Mouse (Mus musculus) ovary, postnatal 10 days (tissue): ENCODE results near the gene Sdr42e1.

Source experiments
- DNase-seq: peaks from one replicate; pipeline ENCODE4 v3.0.0; 2022; ENCODE audit warnings: low spot score

The Sdr42e1 gene

DNA sequence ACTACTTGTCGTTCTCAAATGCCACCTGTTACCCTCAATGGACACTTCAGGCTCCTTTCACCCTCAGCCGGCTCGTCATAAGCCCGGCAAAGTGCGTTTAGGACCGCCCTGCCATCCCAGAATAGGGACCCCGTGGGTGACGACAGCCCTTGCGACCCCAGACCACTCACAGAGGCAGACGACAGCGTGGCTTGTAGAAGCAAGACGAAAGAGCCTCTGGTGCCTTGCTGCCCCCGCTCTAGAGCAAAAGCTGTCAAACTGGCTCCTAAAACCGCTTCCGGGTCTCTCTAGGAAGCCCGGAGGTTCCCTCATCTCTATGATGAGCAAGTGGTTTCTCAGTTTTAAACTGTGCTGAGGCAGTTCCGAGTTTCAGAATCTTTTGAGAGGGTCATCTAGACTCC, at the start of gene Sdr42e1:
TSS of gene Sdr42e1 (minus strand) at position 260 of the 401 bp plus-strand sequence.
- peak; percentile 4 for DNase-seq

DNA sequence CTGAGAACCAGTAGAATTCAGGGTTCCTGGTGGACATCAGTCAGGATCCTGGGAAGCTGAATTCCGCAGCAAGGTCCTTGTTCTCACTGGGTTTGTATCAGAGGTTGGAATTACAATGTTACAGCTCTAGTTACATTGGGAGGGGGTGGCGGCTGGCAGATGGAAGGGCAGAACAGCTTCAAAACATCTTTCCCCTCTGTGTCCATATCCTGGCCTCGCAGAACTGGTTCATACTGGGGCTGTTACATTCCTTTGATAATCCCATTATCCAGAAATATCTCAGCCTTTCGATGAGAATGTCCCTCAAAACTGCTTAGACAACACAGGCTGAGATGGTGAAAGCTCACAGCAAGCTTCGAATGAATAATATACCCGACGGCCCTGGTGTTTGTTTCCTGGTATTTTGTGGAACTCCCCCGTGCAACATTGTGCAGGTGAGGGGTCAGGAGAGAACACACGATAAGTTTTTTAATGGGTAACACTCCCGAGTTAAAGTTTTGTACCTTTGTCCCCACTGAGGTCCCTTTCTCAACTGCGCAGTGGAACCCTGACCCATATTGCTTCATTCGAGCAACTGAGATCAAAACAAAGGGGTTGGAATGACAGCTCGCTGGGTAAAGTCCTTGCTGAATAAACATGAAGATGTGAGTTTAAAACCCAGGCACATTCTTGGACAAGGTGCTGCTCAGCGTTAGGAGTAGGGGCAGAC, 44.8 kb upstream of the Sdr42e1 start:
- DNase-seq = no peak

DNA sequence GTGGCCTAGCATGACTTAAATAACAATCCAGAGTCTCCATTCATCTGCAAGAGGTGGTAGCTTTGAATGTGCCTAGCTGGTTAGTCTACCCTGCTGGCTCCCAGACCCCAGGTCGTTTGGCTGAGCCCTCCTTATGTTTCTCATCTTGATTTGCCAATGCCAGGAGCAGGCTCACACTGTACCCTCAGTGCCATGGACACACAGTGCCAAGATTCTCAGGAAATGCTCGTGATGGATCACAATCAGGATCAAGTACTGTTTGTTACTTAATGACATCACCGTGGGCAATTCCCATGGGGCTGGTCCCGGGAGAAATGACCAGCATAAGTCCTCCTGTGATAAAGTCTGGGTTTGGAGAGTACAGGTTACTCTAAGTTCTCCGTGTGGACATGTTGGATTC, 42.4 kb upstream of the Sdr42e1 start:
- no peak for DNase-seq

DNA sequence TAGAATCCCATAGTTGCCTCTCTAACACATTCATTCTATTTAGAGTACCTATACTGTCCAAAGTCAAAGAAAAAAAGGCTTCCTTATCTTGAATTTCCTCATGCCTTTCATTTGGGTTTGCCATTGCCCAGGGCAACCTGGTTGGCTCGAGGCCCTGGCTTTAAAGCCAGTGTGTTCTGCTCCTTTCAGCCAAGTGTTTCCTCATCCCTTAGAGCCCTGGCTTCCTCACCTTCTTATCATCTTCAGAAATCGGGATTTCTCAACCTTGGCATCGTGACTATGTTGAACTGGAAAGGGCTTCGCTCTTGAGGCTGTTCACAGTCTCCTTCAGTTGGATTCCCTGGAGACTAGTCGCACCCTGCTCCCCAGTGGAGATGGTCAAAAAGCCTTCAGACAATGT, 41.1 kb upstream of the Sdr42e1 start:
- no peak for DNase-seq

DNA sequence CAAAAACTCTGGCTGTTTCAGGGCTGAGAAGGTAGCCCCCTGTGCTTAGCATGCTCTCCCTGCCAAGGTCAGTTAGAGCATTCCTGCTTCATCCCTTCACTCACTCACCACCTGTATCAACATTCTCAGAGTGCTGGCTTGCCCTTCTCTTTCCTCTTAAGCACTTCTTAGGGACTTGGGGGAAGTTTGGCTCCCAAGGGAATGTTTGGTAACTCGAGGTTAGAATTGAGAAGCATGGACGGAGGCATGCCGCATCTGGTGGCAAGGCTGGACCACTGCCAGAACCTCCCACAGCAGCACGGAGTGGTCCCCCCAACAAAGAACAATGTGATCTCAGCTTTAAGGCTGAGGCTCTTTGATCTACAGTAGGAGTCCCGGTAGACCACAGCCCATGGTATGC, 38.7 kb upstream of the Sdr42e1 start:
- DNase-seq = no peak

DNA sequence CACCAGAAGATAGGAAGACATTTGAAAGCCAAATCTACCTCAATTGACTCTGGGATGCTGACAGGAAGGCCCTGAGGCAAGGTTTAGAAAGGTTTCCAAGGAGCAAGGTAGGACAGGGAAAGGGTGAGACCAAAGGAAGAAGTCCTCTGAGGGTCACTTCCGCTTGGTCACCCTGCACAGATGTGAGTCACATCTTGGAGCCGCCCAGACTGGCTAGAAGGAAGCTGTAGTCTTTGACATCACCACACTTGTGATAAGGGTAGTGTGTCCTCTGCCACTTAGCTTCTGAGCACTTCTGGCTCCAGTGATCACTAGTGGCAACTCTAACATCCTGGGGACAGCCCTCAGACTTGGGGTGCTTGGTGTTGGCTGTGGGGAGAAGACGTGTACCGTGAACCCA, 32.7 kb upstream of the Sdr42e1 start:
- no peak for DNase-seq

DNA sequence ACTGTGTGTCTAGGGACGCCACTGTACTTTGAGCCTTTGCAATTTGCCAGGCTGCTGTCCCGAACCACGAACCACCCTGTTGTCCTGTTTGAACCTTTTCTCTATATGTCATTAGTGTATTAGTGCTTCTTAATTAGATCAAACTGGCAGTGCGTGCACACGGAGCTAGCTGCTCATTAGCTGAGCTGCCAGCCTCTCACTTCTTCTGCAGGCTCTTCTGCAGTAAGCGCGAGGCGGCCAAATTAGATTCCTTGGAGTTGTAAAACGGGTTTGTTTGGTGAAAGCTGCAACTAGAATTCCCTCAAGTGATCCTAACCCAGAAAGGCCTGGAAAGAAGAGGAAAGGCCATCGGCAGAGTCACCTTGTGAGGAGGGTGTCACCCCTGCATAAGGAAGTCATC, 29.2 kb upstream of the Sdr42e1 start:
- DNase-seq = no peak

DNA sequence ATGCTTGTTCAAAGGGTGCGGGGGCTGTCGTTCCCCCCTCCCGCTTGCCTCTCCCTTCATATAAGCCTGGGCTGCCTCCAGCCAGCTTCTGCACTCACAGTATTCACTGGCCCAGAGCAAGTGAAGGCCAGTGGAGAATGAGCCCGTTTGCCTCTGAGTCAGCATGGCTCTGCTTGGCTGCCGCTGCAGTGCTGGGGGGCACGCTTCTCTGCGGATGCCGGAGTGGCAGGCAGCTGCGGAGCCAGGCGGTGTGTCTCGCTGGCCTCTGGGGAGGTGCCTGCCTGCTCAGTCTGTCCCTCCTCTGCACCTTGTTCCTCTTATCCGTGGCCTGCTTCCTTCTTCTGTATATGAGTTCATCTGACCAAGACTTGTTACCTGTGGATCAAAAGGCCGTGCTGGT, 28.4 kb upstream of the Sdr42e1 start, which contains the start of gene Hsd17b2:
TSS of gene Hsd17b2 (plus strand) at position 46 of the 400 bp plus-strand sequence.
- DNase-seq = no peak

DNA sequence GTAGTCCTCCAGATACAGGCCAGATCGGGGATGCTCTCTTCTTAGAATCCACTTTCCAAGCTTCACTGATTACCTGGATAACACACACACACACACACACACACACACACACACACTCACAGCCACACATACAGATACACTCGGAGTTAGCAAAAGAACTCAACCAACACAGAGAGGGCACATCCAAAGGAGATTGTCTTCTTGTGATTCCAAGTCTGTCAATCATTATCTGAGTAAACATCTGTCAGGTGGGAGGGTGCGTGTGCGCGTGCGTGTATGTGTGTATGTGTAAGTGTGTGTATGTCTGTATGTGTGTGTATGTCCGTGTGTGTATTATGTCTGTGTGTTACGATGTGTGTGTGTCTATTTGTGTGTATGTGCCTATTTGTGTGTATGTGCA, 27.8 kb upstream of the Sdr42e1 start:
- DNase-seq = no peak

DNA sequence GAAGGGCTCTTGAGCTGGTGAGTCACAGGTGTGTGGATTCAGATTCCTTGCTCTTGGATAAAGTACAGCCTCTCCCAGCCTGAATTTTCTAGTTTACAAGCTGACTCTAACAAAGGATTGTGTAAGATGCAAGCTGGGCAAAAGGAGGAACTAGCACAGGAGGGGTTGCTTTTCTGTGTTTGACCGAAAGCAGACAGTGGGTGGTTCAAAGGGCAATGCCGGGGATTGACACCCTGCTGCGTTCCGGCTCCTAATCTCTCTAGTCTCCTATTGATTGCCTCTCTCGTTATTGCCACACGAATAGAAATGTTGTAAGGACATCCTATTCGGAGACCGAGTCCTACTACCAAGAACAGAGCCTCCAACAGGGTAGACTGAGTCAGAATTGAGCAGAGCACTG, 27.2 kb upstream of the Sdr42e1 start:
- no peak for DNase-seq

DNA sequence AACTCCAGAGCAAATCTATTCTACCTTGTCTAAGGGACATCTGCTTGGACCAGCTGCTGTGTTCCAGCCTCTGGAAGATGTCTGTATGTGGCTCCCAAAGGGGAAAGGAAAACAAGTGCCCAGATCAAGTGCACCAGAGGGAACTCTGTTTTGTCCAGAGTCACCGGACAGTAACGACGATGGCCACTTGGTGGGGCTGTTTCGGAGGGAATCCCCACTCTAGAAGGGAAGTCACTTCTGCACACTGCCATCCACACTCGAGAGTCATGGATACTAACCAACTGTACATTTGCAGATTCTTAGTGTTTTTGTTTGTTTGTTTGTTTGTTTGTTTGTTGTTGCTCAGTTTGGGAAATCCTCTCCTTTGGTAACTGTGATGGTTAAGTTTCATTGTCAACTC, 23.8 kb upstream of the Sdr42e1 start:
- no peak for DNase-seq

DNA sequence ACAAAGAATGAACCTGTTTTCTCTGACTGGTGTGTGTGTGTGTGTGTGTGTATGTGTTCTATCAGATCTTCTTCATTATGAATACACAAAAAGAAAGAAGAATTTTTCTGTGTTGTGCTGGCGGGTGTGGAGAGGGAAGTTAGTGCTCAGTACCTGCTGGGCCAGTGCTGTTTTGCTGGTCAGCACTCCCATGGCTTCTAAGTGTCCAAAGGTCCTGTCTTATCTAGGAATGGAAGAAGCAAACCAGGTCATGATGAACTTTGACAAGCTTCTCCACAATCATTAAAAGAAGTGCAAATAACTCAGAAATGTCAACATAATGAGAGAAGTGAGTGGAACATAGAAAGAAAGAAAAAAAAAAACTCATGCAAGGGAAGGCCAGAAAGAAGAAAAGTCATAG, 22.1 kb upstream of the Sdr42e1 start:
- no peak for DNase-seq

DNA sequence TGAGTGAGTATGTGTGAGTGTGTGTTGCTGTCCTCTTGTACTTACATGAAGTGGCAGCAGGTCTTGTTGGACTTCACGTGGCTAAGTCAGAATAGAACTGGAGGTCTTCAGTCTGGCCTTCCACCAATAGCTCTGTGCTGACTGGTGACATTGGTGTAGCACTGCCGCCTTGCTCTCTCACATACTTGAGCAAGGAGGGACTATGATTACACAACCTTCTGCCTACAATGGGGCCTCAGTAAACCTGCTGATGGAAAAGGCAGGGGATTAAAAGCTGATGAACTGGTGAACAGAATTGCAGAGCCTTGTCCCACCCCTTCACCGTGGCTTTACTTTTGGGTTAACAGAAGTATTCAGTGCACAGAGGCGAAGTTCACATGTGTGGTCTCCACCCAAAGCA, 18.6 kb upstream of the Sdr42e1 start:
- DNase-seq = no peak

DNA sequence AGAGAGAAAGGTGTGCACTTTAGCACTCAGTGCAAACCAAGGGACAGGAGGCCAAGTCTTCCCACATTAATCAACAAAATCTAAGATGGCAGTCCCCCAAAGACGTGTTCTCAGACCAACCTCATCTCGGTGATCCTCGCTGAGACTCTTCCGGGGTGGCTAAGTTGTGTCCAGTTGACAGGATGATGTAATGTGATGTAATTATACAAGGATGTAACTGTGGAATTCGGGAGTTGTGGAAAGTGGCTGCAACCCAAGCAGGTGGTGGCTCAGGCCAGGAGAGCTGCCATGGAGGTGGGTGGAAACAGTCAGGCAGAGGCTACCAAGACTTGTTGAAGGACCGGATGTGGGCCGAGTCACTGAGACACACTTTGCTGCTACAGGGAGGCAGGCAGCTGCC, 14.4 kb upstream of the Sdr42e1 start:
- no peak for DNase-seq

DNA sequence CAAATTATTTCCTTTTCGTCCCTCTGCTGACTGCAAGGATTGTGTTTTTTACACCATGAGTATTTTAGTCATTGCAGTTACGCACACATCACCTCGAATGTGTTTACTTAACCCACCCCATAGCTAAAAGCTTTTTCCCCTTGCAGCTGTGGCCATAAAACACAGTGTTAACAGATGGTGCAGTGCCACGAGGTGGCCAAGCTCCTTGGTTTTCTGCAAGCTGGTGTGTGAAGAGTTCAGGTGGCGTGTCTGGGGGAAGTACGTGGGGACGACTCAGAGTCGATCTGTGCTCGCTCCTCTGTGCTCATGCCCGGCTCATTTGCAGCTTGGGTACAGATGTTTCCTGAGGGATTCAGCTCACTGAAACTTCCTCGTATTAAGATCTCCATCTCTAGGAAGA, 11.0 kb upstream of the Sdr42e1 start:
- no peak for DNase-seq

DNA sequence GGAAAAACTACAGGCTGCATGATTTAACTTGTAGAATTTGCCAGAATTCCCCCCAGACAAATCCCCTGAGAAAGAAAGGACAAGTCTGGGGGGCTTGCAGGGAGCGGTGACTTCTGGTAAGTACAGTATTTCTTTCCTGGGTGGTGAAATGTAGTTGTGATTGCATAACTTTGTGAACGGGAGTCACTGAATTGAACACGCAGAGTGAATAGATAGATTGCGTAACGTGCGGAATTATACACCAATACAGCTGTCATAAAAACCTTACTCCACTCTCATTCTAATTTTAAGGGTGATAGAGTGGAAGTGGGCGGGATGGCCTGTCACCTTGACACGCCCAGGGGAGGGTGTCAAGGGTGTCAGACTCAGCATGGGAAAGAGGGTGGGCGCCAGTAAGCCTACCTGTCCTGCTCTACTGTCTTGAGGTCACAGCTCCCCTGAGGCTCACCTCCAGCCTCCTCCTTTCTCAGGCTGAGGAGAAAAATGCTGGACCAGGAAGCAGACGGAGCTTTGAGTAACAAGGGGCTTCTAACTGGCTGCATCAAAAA, 10.5 kb upstream of the Sdr42e1 start:
- DNase-seq = no peak

DNA sequence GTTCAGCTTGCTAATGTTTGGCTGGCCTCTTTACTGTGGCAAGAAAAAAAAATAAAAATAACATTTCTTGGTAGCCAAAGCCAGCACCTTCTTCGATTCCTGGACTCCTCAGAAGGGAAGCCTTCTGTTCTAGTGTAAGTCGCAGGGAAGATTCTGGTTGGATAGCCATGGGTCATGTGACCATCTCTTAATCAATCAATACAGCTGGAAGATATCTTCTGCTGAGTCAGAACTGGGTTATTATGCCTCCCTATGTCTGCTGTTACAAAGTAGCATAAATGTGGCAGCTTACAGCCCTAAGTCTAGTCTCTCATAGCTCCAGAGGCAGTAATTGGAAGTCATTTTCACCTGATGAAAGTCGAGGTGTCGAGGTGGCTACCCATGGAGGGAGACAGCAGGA, 5.2 kb upstream of the Sdr42e1 start:
- no peak for DNase-seq

DNA sequence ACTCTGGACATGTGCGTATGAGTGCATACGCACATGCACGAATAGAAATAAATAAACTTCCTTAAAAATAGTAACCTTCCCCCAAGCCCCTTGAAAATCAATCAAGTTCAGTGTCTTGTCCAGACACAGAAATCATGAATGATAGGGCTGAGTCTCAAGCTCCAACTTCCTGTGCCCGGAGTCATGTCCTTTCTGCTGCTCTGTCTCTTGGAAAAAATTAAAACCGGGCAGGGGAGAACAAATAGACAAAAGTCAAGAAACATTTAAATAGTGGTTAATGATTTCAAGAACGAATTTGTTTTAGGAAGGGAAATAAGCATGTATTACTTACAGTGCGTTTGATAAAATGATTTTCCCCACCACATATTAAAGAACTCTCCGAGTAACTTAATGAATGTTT, 3.5 kb upstream of the Sdr42e1 start:
- DNase-seq = no peak

DNA sequence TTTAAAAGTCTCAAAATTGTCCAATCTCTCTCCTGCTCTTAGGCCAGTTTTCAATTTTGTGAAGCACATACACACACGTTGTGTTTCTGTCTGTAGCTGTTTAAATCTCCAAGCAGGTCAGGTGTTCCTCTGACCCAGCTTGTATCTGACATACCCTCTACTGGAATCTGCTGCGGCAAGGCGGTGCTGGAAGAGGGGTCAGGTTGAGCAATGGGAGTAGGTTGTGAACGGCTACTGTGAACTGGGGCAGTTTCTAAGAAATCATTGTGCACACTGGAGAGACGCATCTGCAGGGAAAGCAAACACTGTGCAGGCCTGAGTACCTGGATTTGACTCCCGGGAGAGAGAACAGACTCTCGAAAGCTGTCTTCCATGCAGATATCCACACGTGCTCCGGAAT, 3.0 kb upstream of the Sdr42e1 start:
- no peak for DNase-seq

DNA sequence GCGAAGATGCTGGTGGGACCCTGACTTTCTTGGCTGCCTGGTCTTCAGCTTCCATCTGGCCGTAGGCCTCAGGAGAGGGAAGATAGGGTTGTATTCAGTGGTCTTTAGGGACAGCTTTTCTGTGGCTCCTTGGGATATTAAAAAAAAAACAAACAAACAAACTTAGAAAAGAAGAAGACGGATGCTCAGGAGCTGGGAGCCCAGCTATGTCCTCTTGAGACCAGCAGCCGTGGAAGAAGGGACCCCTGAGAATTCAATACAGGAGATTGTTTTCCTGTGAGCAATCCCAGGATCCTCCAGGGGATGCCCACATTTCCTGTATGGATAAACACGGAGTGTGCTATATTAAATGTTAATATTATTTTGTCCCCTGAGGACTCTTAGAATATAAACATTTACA, 1.7 kb upstream of the Sdr42e1 start:
- no peak for DNase-seq

DNA sequence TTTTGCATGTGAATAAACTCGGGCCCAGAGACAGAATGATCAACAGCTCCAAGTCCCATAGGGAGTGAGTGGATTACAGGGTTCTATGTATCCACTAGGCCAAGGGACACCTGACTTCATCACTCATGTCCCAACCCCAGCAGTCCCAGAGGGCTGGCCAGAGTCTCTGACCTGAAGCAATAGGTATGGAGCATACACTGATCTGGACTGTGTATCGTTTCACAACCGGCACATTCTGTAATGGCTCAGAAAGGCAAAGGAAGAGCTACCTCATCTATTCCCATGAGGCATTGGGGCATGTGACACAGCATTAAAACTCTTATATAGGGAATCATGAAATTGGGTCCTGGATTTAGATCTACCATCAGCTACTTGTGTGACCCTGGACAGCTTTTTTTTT, 931 bp downstream of the Sdr42e1 start:
- DNase-seq = no peak

DNA sequence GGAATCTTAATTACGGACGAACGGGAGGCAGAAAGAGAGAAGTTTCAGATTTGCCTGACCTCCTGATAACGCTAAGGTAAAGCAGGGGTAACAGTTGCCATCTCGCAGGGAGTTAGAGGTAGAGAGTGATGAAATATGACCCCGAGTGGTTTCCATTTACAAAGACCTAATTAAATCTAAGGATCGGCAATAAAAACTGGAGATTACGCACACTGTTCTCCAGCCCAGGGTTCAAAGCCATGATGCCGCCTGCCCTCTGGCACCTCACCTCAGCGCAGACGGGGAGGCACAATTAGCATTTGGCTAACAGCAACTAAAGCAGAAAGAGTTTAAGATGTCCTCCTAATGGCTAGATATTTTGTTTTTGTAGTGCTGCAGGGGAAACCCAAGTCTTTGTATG, 3.0 kb downstream of the Sdr42e1 start:
- DNase-seq = no peak

DNA sequence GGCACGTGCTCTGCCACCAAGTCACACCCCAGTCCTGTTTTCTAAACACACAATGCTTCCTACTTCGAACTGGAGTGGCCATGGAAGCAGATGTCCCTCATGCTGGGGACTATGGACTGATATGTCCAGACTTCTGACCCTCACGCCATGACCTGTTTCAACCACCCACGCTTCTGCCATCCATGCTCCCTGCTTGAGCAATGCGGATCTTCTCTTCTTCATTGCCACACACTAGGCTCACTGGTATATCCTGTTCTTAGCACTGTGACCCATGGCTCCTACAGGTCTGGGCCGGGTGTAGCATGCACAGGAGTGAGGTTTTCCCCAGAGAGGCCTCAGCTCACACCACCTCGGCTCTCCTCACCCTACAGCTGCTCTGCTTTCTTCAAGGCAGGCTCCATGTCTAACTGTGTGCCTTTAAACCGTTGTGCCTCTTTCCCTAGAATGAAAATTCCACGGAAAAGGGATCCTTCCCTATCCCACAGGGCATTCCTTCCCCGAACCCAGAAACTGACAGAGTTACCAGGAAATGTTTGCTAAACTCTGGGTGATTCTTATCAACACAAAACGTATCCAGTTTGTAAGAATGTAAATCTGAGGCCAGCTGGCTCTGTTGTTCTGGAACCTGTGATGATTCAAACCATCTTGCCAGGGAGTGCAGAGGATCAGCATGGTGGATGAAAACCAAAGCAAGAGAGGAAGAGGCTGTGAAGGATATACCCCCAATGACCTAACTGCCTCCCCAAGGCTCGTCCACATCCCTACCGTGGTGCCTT, 6.0 kb downstream of the Sdr42e1 start:
- DNase-seq = no peak
